Mouse (Mus musculus) lung, adult 2 months (tissue): Measurements from ENCODE around the gene A930002H24Rik.

Experiments
- CTCF ChIP-seq: fragments of 200-500 bp; IDR thresholded peaks from 2 replicates; pipeline ENCODE4 v1.5.1; 2011; ENCODE audit warnings: mild to moderate bottlenecking, low read length, control low read depth; ENCODE audit not compliant: insufficient read depth
- POLR2A ChIP-seq: fragments of 200-500 bp; IDR thresholded peaks from 2 replicates; pipeline ENCODE4 v1.6.1; 2011; ENCODE audit warnings: low read depth, mild to moderate bottlenecking, control low read depth, low read length, borderline replicate concordance; ENCODE audit errors: extremely low read depth

- TF ChIP-seq POLR2A (no peak), CTCF (no peak)
These were observed 1.2 kb downstream of the A930002H24Rik start for GRCm38 (mm10) chr17:63862399-63862798.
